Mouse (Mus musculus): ENCODE results near the gene Zfp37. TPM values are rescaled to one million over a fixed set of nuclear protein-coding genes. Genes with fewer than 3 reads are reported as not detected.
"Not testable (repeated sequence)": the region's sequence is repeated elsewhere in the genome, so short reads cannot be mapped to it uniquely, and the experiment has no call there.

The Zfp37 gene
- total RNA-seq (2017) = not detected in 2 replicates

- ATAC-seq (replicated peaks; ENCODE audit: low read depth, poor library complexity, severe bottlenecking) = no peak
Observed at GRCm38 (mm10) chr4:62230769-62231168, at the start of gene Zfp37. Zfp37 (minus strand) TSS chr4:62231047.

GRCm38 (mm10) chr4:62278081-62278480 is 47.2 kb upstream of the Zfp37 start:
- ATAC-seq (replicated peaks; ENCODE audit: low read depth, poor library complexity, severe bottlenecking) = no peak

DNA sequence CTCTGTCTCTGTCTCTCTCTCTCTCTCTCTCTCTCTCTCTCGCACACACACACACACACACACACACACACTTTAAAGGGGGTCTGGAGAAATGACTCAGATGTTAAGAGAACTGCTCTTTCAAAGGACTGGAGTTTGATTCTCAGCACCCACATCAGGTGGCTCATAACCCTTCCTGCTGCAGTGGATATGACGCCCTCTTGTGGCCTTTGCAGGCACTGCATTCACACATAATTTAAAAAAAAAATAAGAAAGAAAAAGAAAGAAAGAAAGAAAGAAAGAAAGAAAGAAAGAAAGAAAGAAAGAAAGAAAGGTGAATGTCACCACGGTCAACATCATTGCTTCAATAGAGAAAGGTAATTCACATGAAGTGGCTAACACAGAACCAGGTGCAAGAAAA is 46.4 kb upstream of the Zfp37 start:
- ATAC-seq (replicated peaks; ENCODE audit: low read depth, poor library complexity, severe bottlenecking) = no peak

GRCm38 (mm10) chr4:62276642-62277041 is 45.8 kb upstream of the Zfp37 start:
- no peak for ATAC-seq (replicated peaks; ENCODE audit: low read depth, poor library complexity, severe bottlenecking)

DNA sequence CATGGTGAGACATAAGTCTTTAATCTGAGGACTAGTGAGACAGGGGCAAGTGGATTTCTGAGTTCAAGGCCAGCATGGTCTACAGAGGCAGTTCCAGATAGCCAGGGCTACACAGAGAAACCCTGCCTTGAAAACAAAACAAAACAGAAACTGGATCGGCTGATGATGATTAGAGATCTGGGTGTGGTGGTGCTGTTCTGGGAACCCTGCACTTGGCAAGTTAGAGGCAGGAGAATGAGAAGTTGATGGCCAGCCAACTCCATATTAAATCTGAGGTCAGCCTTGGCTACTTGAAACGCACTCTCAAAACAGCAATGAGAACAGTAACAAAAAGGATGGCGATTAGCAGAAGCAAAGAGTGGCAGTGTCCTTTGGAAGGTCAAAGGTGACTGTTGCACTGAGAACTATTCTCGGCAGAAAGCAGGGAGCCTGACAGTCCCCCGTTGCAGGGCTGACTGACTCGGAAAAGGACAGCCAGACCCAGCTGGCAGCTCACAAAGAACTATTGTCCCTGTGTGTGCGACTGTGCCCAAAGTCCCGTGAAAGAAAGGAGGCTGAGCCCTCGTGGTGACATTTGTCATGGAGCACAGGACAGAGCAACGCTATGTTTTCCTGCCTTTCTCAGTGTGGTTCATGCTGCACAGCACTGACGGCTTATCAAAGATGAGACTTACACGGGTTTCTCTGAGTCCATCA is 44.1 kb upstream of the Zfp37 start:
- ATAC-seq (replicated peaks; ENCODE audit: low read depth, poor library complexity, severe bottlenecking) = no peak

DNA sequence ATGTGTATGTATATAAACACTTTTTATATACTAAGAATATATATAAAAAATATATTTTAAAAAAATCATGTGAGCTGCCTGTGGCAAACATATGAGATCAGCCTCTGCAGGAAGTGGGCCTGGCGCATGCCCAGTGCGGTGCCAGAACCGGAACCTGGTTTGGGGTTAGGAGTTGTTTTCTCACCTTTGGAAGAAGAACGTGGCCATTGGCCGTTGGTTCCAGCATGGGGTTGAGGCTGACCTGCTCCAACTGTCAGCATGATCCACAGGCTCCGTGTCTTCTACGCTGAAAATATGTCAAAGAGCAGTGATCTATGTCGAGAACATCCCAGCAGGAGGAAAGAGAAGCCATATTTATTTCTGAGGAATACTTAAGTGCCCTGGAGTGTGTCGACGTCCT is 43.1 kb upstream of the Zfp37 start:
- no peak for ATAC-seq (replicated peaks; ENCODE audit: low read depth, poor library complexity, severe bottlenecking)

- ATAC-seq (replicated peaks; ENCODE audit: low read depth, poor library complexity, severe bottlenecking) = no peak
Observed at GRCm38 (mm10) chr4:62272696-62273095, 41.8 kb upstream of the Zfp37 start.

DNA sequence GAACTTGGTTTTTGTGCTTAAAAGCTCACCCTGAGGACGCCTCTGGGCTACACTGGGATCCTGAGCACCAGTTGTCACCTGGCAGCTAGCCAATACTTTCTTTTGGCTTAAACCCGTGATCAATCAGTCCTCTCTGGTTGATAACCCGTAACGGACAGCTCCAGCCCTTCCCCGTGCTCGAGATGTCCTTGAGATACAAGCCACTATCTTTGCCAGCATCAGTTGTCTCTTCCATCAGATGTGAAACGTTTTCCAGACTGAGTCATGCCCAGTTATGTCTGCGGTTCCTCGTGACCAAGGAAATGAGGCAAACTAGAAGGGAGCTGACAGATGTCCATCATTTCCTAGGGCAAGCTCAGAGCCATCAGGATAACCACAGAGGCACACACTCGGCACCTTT is 36.3 kb upstream of the Zfp37 start:
- no peak for ATAC-seq (replicated peaks; ENCODE audit: low read depth, poor library complexity, severe bottlenecking)

- not testable (repeated sequence) for ATAC-seq (replicated peaks; ENCODE audit: low read depth, poor library complexity, severe bottlenecking)
Observed at GRCm38 (mm10) chr4:62266016-62266415, 35.2 kb upstream of the Zfp37 start.

DNA sequence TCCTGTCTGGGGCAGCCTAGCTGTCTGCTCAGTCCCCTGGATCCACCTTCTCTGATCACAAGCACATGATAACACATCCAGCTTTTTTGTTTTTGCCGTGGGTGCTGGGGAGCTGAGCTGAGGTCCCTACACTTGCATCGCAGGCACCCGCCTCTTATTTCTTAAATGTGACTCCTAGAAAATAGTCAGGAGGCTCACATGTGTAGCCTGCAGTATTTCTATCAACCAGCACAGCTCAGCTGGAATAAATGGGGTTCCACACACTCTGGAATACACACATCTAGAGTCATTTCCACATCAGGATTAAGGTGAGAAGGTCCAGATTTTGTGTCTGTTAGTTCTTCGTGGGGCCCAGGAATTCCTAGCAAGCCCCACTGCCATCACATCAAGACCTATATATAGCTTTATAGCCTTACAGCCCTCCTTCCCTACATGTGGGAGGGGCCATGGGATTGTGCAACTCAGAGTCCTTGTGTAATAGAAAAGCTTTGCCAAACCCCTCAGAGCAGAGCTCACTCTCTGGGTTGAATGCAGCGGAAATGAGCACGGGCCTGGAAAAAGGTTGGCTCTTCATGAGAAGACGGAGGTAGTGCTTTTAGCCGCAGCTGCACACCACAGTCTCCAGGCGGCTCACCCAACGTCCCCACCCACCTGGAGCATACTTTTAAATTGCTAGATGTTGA is 34.4 kb upstream of the Zfp37 start:
- peak; percentile 95 for ATAC-seq (replicated peaks; ENCODE audit: low read depth, poor library complexity, severe bottlenecking)

DNA sequence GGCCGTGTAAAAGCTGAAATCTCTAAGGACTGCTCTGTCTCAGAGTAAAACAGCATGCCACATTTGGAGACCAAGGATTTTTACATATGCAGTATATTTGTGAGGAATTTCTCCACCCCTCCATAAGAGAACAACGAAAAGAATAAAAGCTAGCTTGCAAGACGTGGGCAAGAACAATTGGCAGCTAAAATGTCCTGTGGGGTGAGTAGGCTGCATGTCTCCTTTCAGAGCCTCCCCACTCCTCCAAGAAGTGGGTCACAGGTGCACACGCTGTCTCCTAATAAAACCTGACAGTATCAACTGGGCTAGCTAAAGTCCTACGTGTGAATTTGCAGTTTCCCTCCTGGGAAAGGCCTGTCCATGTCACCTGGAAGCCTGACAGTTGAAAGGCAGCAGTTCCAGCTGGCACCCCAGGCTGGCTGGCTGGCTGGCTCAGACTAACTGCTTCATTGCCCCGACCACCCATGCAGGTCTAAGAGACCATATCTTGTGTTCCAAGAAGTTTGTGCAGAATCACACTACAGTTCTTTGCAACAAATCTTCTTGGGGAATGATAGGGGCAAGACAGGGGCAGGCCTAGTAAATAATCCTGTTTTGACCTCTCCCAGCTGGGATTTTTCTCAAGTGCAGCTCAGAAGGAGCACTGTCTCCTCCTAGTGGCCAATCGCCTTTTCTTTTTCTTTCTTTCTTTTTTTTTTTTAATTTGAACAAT is 32.4 kb upstream of the Zfp37 start:
- ATAC-seq (replicated peaks; ENCODE audit: low read depth, poor library complexity, severe bottlenecking) = no peak

GRCm38 (mm10) chr4:62262276-62262675 is 31.4 kb upstream of the Zfp37 start, which contains the start of gene Slc31a2:
Slc31a2 (plus strand) TSS chr4:62262562.
- no peak for ATAC-seq (replicated peaks; ENCODE audit: low read depth, poor library complexity, severe bottlenecking)

DNA sequence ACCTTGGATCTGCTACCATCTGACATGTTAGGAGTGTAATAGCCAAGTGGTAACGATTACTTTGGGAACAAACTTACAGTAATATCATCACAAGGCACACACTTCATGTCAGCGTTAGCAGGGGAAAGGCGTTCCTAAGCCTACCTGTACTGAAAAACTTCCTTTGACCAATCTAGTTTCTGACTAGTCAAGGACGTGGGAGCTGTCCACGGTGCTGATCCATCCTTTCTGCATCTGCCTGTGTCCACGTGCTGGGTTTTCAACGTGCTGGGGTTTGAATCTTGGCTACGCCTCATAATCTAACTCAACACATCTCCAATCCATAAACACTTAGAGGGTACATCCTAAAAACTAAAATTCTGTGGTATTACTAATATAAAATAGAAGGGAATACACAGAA is 26.1 kb upstream of the Zfp37 start:
- peak; percentile 62 for ATAC-seq (replicated peaks; ENCODE audit: low read depth, poor library complexity, severe bottlenecking)

DNA sequence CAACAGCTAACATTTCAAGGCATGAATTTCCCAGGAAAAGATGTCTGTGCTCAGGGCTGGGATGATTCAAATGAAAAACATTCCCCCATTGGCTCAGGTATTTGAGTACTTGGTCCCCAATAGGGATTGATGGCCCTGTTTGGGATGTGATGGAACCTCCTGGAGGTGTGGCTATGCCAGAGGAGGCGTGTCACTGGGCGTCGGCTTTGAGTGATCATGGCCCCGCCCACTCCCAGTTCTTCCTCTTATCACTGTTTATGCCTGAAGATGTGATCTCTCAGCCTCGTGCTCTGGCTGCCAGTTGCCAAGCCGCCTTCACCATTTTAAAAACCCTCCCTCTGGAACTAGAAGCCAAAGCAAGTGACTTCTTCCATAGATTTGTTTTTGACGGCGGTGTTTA is 23.7 kb upstream of the Zfp37 start:
- ATAC-seq (replicated peaks; ENCODE audit: low read depth, poor library complexity, severe bottlenecking) = no peak

GRCm38 (mm10) chr4:62251776-62252175 is 20.9 kb upstream of the Zfp37 start:
- no peak for ATAC-seq (replicated peaks; ENCODE audit: low read depth, poor library complexity, severe bottlenecking)

DNA sequence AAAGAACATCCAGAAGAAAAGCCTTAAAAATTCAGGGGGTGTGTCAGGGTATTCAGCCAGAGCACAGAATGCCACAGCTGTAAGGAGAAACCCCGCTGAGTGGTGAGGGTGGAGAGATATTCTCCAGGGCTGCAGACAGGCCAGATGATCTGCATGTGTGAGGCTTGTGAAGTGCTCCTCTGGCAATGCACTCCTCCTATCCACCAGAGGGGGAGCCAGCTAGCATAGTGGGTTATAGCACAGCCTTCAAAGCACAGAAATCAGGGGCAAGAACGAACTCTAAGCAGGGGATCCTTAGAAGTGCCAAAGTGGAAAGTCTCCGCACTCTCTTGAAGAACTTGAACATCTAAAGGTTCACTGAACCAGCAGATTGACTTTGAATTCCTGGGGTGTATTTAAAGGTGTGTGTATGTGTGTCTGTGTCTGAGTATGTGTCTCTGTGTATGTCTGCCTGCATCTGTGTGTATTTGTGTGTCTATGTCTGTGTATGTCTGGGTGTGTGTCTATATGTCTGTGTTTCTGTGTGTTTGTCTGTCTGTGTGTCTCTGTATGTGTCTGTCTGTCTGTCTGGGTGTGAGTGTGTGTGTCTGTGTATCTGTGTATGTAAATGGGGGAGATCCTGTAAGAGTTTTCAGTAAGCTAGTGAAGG is 20.2 kb upstream of the Zfp37 start:
- peak; percentile 45; the same call in 1 of the 2 replicates for ATAC-seq (replicated peaks; ENCODE audit: low read depth, poor library complexity, severe bottlenecking)

DNA sequence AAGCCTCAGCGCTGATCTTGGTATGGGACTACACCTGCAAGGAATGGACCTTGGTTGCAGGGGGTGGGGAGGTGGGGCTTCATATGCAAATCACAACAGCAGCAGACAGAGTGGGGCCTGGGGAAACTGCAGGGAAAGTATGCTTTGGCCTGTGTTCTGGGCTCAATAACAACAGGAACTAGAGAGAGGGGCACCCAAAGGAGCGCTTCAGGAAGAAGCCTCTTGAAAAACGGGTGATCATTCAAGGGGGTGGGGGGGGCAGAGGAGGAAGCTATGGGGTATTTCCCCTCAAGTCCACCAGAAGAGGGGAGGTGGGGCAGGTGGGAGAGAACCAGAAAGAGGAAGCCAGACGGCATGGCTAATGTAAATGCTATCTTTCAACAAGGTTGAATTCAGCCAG is 17.5 kb upstream of the Zfp37 start:
- ATAC-seq (replicated peaks; ENCODE audit: low read depth, poor library complexity, severe bottlenecking) = peak; percentile 83

GRCm38 (mm10) chr4:62240586-62240985 is 9.7 kb upstream of the Zfp37 start:
- ATAC-seq (replicated peaks; ENCODE audit: low read depth, poor library complexity, severe bottlenecking) = no peak

DNA sequence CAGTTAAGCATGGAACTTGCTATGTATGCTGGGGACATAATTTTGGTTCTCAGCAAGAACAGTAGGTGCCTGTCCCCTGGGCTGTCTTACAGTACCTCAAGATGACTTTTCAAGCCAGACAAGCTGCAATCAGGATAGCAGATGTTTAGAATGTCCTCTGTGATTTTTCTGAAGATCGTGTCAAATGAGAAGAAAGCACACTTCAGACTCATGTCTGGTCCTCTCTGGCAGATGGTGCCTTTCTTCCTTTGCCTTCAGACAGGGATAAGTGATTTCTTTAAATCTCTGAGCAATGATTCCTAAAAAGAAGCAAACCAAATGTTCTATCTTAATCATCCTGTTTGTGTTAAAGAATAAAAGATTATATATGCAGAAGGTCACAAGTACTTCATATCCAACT is 694 bp downstream of the Zfp37 start:
- no peak for ATAC-seq (replicated peaks; ENCODE audit: low read depth, poor library complexity, severe bottlenecking)

- ATAC-seq (replicated peaks; ENCODE audit: low read depth, poor library complexity, severe bottlenecking) = no peak
Observed at GRCm38 (mm10) chr4:62229448-62229847, 1.4 kb downstream of the Zfp37 start.

- no peak for ATAC-seq (replicated peaks; ENCODE audit: low read depth, poor library complexity, severe bottlenecking)
Observed at GRCm38 (mm10) chr4:62228391-62228790, 2.5 kb downstream of the Zfp37 start.

Measured in common myeloid progenitor, adult 5-6 weeks (primary cell).